Mouse (Mus musculus): ENCODE measurements around the gene Tmem95.

Tmem95 gene

GRCm38 (mm10) chr11:69848021-69848420, 29.8 kb downstream of the Tmem95 start:
- no peak for DNase-seq (ENCODE audit: low spot score in 2 of 2)

- DNase-seq (ENCODE audit: low spot score in 2 of 2): no peak
Observed at GRCm38 (mm10) chr11:69846738-69847688, 30.8 kb downstream of the Tmem95 start.

- DNase-seq (ENCODE audit: low spot score in 2 of 2): peak; percentile 88 to 92
Observed at GRCm38 (mm10) chr11:69846198-69846680, 31.6 kb downstream of the Tmem95 start, which contains the start of gene Plscr3. Gene Plscr3, plus strand, starts transcription at chr11:69846376.

GRCm38 (mm10) chr11:69838714-69839104, 39.1 kb downstream of the Tmem95 start:
- DNase-seq (ENCODE audit: low spot score in 2 of 2): no peak

GRCm38 (mm10) chr11:69837952-69838713, 39.7 kb downstream of the Tmem95 start, which contains the start of gene Tmem256:
Gene Tmem256, plus strand, starts transcription at chr11:69838514.
- DNase-seq (ENCODE audit: low spot score in 2 of 2): peak; percentile 87 to 89

- DNase-seq (ENCODE audit: low spot score in 2 of 2): no peak
Observed at GRCm38 (mm10) chr11:69837604-69837951, 40.2 kb downstream of the Tmem95 start, which contains the start of gene Nlgn2. Gene Nlgn2, minus strand, starts transcription at chr11:69837784.

GRCm38 (mm10) chr11:69836703-69837576, 40.9 kb downstream of the Tmem95 start:
- DNase-seq (ENCODE audit: low spot score in 2 of 2): no peak

GRCm38 (mm10) chr11:69835966-69836335, 41.9 kb downstream of the Tmem95 start:
- no peak for DNase-seq (ENCODE audit: low spot score in 2 of 2)

GRCm38 (mm10) chr11:69835326-69835965, 42.4 kb downstream of the Tmem95 start:
- DNase-seq (ENCODE audit: low spot score in 2 of 2): no peak

- peak; percentile 42 to 67 for DNase-seq (ENCODE audit: low spot score in 2 of 2)
Observed at GRCm38 (mm10) chr11:69834001-69834549, 43.7 kb downstream of the Tmem95 start.

GRCm38 (mm10) chr11:69833554-69833953, 44.3 kb downstream of the Tmem95 start:
- no peak for DNase-seq (ENCODE audit: low spot score in 2 of 2)

- DNase-seq (ENCODE audit: low spot score in 2 of 2): no peak
Observed at GRCm38 (mm10) chr11:69828832-69829231, 49.0 kb downstream of the Tmem95 start.
